Mouse (Mus musculus): ENCODE measurements around the gene Cd3eap. TPM values are rescaled to one million over a fixed set of nuclear protein-coding genes. Genes with fewer than 3 reads are reported as not detected.
A peak's percentile ranks its signal among the peaks of the same experiment; 100 is the strongest.

Cd3eap gene
- polyA plus RNA-seq, 2 experiments, result 6.7 to 7.8 TPM

- ATAC-seq (ENCODE audit: insufficient read depth) (no peak), DNase-seq (ENCODE audit: low read depth in 3 of 3, low spot score in 3 of 3) (no peak)
- 45% methylated on average over 10 of the region's 10 CpGs for WGBS (ENCODE audit: insufficient replicate concordance)
- Histone ChIP-seq H3K9me3 (ENCODE audit: control insufficient read depth, low read length) (no peaks in the 10 kb centered on the region), H3K9ac (replicated peaks) (no peak overlapping the region), H3K27me3 (ENCODE audit: control insufficient read depth, insufficient read depth, low read length) (peaks cover 18% of the 10 kb centered on the region), H3K4me1 (replicated peaks; ENCODE audit: control insufficient read depth in 2 of 2, insufficient read depth in 2 of 2, low read length in 1 of 2) (peaks cover 3% of the 10 kb centered on the region in 2 experiments; a peak in 2 of 4 replicates), H3K27ac (no peak overlapping the region), H3K4me3 (ENCODE audit: insufficient read depth in 1 of 2, low read depth in 2 of 2, low read length in 2 of 2) (no peak overlapping the region), H3K4me2 (ENCODE audit: low read depth) (no peak overlapping the region), H3K36me3 (replicated peaks; ENCODE audit: control insufficient read depth, insufficient read depth, low read depth) (no peaks in the 10 kb centered on the region)
- no peak for TF ChIP-seq CTCF (IDR thresholded peaks at IDR 0.05; ENCODE audit: low read depth)
- TF ChIP-seq EP300 (IDR thresholded peaks at IDR 0.05; ENCODE audit: low read depth), result no peak
These were observed 22.2 kb downstream of the Cd3eap start for GRCm38 (mm10) chr7:19337122-19337521.

- Histone ChIP-seq H3K4me3 (ENCODE audit: insufficient read depth in 1 of 2, low read depth in 2 of 2, low read length in 2 of 2) (no peak overlapping the region), H3K27ac (no peak overlapping the region), H3K27me3 (ENCODE audit: control insufficient read depth, insufficient read depth, low read length) (peaks cover 4% of the 10 kb centered on the region), H3K9me3 (ENCODE audit: control insufficient read depth, low read length) (no peaks in the 10 kb centered on the region), H3K36me3 (replicated peaks; ENCODE audit: control insufficient read depth, insufficient read depth, low read depth) (no peaks in the 10 kb centered on the region), H3K4me2 (ENCODE audit: low read depth) (no peak overlapping the region), H3K9ac (replicated peaks) (no peak overlapping the region), H3K4me1 (replicated peaks; ENCODE audit: control insufficient read depth in 2 of 2, insufficient read depth in 2 of 2, low read length in 1 of 2) (peaks cover 3% of the 10 kb centered on the region in 2 experiments; a peak in 2 of 4 replicates)
- 27% methylated on average over 3 of the region's 3 CpGs for WGBS (ENCODE audit: insufficient replicate concordance)
- no peak for DNase-seq (ENCODE audit: low read depth in 3 of 3, low spot score in 3 of 3)
- ATAC-seq (ENCODE audit: insufficient read depth), result no peak
- no peak for TF ChIP-seq EP300 (IDR thresholded peaks at IDR 0.05; ENCODE audit: low read depth)
- TF ChIP-seq CTCF (IDR thresholded peaks at IDR 0.05; ENCODE audit: low read depth), result no peak
These were observed 23.7 kb downstream of the Cd3eap start for GRCm38 (mm10) chr7:19335583-19335982.

- Histone ChIP-seq H3K4me3 (ENCODE audit: insufficient read depth in 1 of 2, low read depth in 2 of 2, low read length in 2 of 2) (peak overlapping the region; percentile 55 to 57), H3K27me3 (ENCODE audit: control insufficient read depth, insufficient read depth, low read length) (peaks cover 4% of the 10 kb centered on the region), H3K9ac (replicated peaks) (peak overlapping the region; percentile 32), H3K36me3 (replicated peaks; ENCODE audit: control insufficient read depth, insufficient read depth, low read depth) (no peaks in the 10 kb centered on the region), H3K9me3 (ENCODE audit: control insufficient read depth, low read length) (no peaks in the 10 kb centered on the region), H3K4me2 (ENCODE audit: low read depth) (peak overlapping the region; percentile 66), H3K4me1 (replicated peaks; ENCODE audit: control insufficient read depth in 2 of 2, insufficient read depth in 2 of 2, low read length in 1 of 2) (peaks cover 3% of the 10 kb centered on the region in 2 experiments; a peak in 3 of 4 replicates), H3K27ac (no peak overlapping the region)
- peak; percentile 60 for ATAC-seq (ENCODE audit: insufficient read depth)
- no peak for TF ChIP-seq CTCF (IDR thresholded peaks at IDR 0.05; ENCODE audit: low read depth)
- TF ChIP-seq EP300 (IDR thresholded peaks at IDR 0.05; ENCODE audit: low read depth), result no peak
- WGBS (ENCODE audit: insufficient replicate concordance), result under 1% methylated on average over 52 of the region's 52 CpGs
- DNase-seq (ENCODE audit: low read depth in 3 of 3, low spot score in 3 of 3), result no peak
These were observed 26.5 kb downstream of the Cd3eap start for GRCm38 (mm10) chr7:19332709-19333352.

- H3K4me3 ChIP-seq (ENCODE audit: insufficient read depth in 1 of 2, low read depth in 2 of 2, low read length in 2 of 2), result no peak overlapping the region
- DNase-seq (ENCODE audit: low read depth in 3 of 3, low spot score in 3 of 3) (no peak), ATAC-seq (ENCODE audit: insufficient read depth) (no peak)
- no peak overlapping the region for H3K27ac ChIP-seq
- TF ChIP-seq EP300 (IDR thresholded peaks at IDR 0.05; ENCODE audit: low read depth) (no peak), CTCF (IDR thresholded peaks at IDR 0.05; ENCODE audit: low read depth) (no peak)
- peaks cover 9 to 11% of the 10 kb centered on the region in 2 experiments for H3K4me1 ChIP-seq (replicated peaks; ENCODE audit: control insufficient read depth in 2 of 2, insufficient read depth in 2 of 2, low read length in 1 of 2)
- H3K36me3 ChIP-seq (replicated peaks; ENCODE audit: control insufficient read depth, insufficient read depth, low read depth), result no peaks in the 10 kb centered on the region
- H3K4me2 ChIP-seq (ENCODE audit: low read depth), result no peak overlapping the region
- no peaks in the 10 kb centered on the region for H3K9me3 ChIP-seq (ENCODE audit: control insufficient read depth, low read length)
- peaks cover 4% of the 10 kb centered on the region for H3K27me3 ChIP-seq (ENCODE audit: control insufficient read depth, insufficient read depth, low read length)
- H3K9ac ChIP-seq (replicated peaks), result no peak overlapping the region
- 34% methylated on average over 2 of the region's 2 CpGs for whole genome bisulfite sequencing (ENCODE audit: insufficient replicate concordance)
These were observed 27.4 kb downstream of the Cd3eap start for GRCm38 (mm10) chr7:19331910-19332309.

- Histone ChIP-seq H3K4me1 (replicated peaks; ENCODE audit: control insufficient read depth in 2 of 2, insufficient read depth in 2 of 2, low read length in 1 of 2) (peaks cover 16 to 17% of the 10 kb centered on the region in 2 experiments), H3K27ac (no peak overlapping the region), H3K4me3 (ENCODE audit: insufficient read depth in 1 of 2, low read depth in 2 of 2, low read length in 2 of 2) (no peak overlapping the region), H3K36me3 (replicated peaks; ENCODE audit: control insufficient read depth, insufficient read depth, low read depth) (no peaks in the 10 kb centered on the region), H3K4me2 (ENCODE audit: low read depth) (no peak overlapping the region), H3K9me3 (ENCODE audit: control insufficient read depth, low read length) (no peaks in the 10 kb centered on the region), H3K9ac (replicated peaks) (no peak overlapping the region), H3K27me3 (ENCODE audit: control insufficient read depth, insufficient read depth, low read length) (peaks cover 4% of the 10 kb centered on the region)
- TF ChIP-seq EP300 (IDR thresholded peaks at IDR 0.05; ENCODE audit: low read depth) (no peak), CTCF (IDR thresholded peaks at IDR 0.05; ENCODE audit: low read depth) (peak; percentile 55)
- ATAC-seq (ENCODE audit: insufficient read depth) (no peak), DNase-seq (ENCODE audit: low read depth in 3 of 3, low spot score in 3 of 3) (no peak)
These were observed 30.9 kb downstream of the Cd3eap start for GRCm38 (mm10) chr7:19328425-19328824.

Measured in liver, embryonic 14.5 days (tissue).